Mouse (Mus musculus) layer of hippocampus, postnatal 14 days (tissue): ENCODE results near the gene Eaf1. TPM values are rescaled to one million over a fixed set of nuclear protein-coding genes. Genes with fewer than 3 reads are reported as not detected.

ENCODE experiments used
- DNase-seq, 2 experiments: peaks; one replicate each; pipeline ENCODE4 v3.0.0; 2021 to 2022; ENCODE audit warnings: low spot score in 2 of 2, mixed read lengths in 1 of 2
- total RNA-seq, 2 experiments: library from RNA; stranded (reverse); gene quantifications; 2 replicates each; pipeline ENCODE4 v1.2.3; 2021

Eaf1 gene
- total RNA-seq, 2 experiments from 2014 or later = 12.6 to 13.0 TPM

DNA sequence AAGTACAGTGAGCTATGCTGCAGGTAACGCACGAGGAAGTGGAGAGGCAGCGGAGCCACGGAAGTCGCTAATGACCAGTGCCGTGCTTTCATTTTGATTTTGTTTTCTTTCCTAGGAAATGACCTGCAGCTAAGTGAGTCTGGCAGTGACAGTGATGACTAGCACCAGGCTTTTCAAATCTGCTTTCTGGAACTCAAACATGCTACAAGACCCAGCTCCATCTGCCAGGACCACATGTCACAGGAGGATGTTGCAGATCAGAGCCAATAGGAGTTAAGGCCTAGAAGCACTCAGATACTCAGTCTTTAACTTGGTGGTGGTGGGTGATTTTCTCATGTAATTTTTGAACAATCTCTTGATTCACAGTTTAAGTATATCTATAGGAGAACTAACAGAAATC lies 12.3 kb downstream of the Eaf1 start:
- DNase-seq = peak; percentile 48 to 81

DNA sequence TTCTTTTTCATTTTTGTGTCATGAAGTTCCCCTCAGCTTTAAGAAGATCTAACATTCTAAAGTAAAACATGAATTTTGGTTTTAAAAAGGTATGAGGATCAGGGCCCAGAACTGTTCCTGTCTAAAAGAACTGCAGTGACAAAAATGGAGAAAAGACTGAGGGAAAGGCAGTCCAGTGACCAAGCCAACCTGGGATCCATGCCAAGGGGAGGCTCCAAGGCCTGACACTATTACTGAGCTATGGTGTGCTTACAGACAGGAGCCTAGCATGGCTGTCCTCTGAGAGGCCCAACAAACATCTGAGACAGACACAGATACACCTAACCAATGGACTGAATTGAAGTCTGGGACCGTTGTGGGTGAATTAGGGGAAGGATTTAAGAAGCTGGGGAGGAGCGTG lies 15.7 kb downstream of the Eaf1 start:
- no peak for DNase-seq

DNA sequence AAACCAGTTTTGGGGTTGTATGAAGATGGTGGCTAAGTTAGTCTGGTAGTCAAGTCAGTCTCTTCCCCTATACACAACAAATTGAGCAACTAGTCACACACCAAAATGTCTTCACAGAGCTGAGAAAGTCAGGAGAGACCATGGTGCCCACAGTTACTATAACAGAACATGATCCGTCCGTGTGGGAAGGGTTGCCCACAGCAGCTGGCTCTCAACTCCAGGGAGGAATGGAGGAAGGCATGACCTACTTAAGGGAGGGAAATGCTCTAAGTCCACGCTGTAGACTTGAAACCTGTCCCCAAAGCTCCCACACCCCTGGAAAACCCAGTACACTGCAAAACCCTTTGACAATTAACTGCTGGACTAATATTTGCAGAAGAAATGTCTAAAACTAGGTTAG lies 16.1 kb downstream of the Eaf1 start:
- no peak for DNase-seq

DNA sequence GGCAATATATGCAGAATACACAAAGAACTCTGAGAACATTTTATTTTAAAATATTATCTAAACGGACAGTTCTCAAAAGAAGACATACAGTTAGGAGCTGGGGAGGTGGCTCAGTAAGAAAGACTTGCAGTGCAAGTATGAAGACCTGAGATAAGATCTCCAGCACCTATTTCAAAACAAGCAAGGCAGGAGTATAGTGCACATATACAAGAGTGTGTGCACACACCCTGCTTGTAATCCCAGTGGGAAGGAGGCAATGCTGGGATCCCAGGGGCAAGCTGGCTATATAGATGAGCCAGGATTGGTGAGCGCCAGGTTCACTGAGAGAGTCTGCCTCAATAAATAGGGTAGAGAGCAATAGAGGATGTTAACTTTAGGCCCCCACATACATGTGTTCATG lies 21.7 kb downstream of the Eaf1 start:
- no peak for DNase-seq

DNA sequence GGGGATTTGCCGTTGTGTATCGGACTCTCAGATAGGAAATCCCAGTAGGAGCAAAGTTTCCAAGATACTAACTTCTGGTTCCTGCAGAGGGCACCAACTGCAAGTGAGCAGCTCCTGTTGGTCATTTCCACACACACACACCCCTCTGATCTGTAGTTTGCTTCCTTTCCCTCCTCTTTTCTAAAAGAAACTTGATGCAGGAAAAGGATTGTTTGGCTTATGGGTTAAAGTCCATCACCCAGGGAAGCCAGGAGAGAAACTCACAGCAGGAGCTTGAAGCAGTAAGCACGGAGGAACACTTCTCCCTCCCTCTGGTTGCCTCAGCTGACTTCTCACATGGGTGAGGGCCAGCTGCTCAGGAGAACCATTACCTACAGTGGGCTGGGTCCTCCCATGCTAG lies 25.0 kb downstream of the Eaf1 start:
- DNase-seq = no peak

DNA sequence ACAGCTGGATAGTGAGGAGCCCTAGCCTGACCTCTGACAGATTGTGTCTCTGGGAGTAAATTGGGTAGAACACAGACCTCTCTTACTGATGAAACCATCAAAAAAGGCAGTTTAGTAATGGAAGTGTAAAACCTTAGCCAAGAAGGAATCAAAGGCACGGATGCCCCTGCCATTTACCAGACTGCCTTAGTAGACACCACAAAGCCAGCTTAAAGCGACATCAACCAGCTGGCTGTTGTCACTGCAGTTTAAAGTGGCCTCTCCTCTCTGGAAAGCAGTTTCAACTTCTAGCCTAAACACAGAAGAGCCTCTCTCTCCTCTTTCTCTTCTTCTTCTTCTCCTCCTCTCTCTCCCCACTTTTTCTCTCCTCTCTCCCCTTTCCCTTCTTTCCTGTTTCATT lies 27.1 kb downstream of the Eaf1 start:
- no peak for DNase-seq

DNA sequence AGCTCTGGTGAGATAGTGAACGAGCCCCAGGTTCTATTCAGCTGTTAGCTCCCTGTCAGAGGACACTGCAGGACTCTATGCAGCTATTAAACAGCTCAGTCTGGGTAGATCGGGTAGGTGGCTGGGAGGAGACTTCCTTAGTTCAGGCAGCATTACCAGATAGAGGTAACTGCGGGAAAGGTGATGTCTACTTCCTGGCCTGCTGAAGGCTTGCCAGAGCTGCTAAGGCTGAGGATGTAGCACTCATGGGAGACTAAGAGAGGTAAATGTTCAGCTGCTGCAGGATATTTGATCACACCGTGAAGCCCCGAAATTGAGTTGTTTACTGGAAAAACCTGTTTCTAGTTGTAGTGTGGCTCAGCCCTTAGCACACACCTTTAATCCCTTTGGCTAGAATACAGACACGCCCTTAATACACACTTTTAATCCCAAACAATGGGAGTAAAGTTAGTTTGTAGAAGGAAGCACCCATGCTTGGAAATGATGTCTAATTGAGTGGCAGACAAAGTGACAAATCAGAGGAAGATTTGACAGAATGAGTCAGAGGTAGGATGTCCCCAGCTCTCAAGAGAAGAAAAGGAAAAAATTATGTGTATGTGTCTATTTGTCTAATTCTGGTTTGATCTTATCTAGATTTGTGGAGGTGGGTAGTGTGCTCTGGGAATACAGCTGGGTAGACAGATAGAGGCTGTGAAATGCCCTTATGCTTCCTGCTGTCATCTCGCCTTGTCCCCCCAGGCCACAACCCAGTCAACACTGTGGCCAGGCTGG lies 31.0 kb downstream of the Eaf1 start:
- DNase-seq = no peak

DNA sequence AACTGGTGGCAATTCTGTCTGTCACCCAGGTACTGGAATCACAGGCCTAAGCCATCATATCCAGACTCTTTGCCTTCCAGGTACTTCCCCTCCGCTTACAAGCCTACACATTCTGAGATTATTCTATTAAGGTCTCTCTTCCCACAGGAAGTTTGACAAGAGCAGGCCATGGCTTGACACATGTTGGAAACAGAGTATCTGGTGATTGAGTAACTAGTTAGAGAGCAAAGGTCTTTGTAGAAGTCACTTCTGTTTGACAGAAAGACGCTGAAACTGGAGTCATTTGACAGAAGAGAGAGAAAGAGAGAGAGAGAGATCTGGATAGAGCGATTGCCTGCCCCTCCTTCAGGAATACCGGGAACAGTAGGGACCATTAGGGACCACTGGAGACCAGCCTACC lies 36.6 kb downstream of the Eaf1 start:
- DNase-seq = no peak

DNA sequence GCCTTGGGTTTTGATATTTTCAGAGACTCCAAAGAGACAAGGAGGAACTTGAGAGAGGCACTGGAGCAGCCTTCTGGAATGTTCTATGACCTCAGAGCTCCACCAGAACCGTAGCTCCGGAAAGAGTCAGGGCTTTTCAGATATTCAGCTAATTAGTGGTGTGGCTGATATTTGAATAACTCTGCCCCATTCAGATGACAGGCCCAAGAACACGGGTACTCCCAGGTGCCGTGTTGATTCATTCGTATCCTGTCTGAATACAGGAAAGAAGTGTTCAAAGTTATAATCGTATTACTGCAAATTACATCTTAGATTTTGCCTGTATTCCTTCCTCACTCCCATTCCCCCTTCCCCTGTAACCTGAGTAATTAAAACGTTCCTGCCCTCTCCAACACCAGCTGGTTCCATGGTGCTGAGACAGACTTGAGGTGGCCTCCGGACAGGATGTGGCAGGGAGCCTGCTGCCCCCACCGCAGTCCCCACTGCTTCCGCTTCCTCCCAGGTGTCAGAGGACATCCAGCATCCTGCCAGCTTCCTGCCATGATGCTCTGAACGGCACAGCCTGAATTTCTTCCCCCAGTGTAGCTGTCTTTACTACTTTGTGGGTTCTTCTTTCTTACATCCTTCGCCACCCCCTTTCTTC lies 37.4 kb downstream of the Eaf1 start:
- DNase-seq = no peak

DNA sequence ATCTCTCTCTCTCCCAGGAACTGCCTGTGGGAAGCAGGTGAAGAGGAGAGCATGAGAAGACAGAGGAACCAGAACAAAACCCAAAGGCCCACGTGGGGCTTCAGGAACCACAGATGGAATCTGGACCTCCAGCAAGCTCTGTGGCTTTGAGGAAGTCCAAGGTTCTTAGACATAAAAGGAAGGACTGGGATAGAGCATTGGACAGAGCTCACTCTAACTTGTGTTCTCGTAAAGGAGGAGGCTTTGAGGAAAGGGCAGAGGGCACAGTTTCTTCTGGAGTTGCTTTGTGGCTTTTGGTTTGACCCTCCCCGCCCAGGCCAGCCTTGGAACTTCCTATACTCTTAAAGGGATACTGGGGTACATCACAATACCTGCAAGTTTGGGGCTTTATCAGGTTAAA lies 38.5 kb downstream of the Eaf1 start:
- DNase-seq = no peak

DNA sequence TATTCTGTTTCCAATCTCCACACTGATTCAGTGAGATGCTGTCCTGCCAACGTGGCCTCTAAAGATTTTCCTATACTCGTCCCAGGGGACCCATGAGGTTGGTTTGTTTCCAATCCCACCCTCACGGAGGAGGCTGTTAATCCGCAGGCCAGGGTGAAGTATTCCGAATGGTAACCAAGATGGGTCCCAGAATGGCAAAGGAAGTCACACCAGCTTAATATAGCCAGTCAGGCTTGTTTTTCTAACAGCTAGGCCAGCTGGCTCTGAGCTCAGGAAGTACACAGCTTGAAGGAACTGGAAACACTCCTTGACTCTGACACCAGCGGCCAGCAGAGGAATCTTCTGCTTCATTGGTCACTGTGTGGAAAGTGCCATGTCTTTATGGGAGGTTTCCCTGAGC lies 43.1 kb downstream of the Eaf1 start:
- peak in 1 of 2 experiments; percentile 21 for DNase-seq

DNA sequence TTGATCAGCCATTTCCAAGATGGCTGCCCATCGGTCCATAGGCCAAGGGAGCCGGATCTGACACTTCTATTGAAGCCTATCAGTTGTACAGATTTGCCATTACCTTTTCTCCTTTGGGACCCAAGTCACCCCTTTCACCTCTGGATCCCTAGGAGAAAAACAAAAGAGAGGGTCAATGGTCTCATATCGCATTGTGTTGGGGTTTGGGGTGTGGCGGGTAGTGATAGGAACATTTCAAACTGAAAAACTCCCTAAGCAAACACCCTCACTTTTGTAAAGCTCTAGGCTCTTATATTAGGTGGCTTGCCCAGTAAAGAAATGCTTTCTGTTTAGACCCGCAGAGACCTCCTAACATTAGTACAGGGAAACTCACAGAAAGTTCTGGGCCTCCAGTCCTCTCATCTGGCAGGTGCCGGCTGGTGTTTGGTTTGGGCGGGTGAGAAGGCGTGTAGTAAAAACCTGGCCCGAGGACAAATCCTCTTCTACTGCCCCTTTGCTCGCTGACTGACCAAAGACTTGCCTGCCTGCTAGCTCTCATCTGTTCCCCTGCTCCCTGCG lies 49.8 kb downstream of the Eaf1 start:
- DNase-seq = no peak

DNA sequence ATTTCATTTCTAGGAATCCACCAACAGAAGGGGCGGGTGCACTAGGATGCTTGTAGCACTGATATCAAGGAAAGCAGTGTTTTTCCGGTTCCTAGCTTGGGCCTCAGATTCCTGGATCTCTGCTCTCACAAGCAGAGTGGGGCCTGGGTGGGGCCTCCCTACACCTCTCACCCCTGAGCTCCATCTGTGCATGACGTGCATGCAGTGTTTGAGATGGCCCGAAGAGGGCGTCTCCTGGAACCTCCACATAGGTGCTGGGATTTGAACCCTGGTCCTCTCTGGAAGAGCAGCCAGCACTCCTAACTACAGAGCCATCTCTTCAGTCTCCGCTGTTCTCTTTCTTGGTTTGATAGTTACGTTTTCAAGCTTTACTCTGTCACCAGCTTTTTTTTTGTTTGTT lies 60.8 kb downstream of the Eaf1 start:
- DNase-seq = no peak

DNA sequence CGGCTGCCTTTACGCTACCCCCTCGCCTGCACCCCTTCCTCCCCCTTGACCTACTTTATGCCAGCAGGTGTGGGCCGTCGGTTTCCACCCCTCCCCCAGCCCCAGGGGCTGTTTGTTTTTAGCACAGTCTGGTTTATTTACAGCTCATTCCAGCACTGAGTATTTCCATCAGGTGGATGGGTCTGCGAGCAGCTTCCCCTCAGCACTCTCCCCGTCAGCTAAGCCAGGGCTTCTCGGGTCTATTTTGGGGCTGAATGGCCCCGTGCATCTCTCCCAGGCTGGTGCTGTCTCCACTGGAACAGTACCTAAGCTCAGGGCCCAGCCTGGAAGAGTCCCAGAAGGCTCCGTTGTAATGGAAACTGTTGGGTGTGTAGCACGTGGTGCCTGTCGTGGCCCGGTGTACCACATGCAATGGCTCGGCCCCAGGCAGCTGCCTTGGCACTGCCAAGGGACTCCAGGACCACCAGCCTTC lies 61.8 kb downstream of the Eaf1 start:
- DNase-seq = no peak

DNA sequence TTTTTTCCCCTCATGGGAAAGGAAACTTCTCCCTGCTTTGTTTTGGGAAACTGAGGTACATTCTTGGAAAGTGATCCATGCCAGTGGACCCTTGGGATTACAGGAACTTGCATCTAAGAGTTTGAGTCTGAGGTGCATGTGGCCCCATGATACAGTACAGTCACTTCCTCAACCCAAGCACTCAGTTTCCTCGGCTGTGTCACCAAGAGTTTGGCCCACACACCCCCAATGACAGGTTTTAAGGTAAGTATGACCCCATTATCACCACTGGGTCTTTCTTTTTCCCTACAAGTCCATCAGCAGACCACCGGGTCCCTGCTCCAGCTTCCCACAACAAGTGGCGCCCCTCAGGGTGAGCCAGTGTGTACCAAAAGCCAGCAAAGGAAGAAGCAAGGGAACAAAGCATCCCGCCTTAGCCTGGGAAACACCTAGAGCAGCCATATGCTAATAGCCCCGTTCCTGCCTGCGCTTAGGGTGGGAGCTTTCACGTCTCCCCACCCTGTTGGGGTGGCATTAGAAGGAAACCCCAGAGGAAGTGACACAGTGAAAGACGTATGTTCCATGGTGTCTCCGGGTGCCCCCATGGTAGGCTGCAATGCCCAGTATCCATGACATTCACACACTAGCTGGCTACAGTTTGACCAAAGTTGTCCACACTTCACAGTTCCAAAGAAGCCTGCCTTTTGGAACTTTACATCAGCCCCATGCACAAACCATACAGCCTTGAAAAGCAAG lies 62.5 kb downstream of the Eaf1 start:
- DNase-seq = no peak

DNA sequence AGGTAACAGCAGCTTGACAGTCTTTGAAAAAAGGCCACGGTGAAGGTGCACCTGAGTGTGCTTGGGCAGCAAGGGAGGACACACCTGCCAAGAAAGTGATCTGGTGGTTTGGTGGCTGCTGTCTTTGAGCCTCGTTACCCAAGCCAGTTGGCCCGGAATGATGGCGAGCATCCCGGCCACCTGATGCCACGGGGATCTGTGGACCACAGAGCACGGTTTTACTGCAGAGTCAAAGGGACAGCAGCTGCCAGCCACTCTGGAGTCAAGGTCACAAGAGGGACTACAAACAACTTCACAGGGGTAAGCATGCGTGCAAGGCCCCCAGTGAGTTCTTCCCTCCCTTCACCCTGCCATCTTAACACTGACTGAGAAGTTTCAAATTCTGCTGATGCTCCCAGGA lies 63.1 kb downstream of the Eaf1 start:
- no peak for DNase-seq

DNA sequence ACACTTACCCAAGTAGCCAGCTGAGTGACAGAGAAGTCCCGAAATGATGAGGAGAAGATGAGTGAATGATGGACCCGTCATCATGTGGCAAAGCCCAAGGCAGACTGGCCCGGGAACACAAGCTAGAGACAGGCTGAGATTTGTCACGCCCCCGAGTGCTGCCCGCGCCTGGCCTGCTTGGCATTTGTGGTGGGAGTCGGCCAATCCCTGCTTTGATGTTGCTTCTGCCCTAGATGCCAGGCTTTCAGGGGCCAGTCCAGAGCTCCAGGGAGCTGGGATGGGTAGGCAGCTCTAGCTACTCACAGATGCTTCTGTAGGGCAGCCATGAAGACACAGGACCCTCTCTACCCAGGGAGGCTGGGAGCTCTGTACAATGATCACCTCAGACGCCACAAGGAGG lies 63.6 kb downstream of the Eaf1 start:
- no peak for DNase-seq

DNA sequence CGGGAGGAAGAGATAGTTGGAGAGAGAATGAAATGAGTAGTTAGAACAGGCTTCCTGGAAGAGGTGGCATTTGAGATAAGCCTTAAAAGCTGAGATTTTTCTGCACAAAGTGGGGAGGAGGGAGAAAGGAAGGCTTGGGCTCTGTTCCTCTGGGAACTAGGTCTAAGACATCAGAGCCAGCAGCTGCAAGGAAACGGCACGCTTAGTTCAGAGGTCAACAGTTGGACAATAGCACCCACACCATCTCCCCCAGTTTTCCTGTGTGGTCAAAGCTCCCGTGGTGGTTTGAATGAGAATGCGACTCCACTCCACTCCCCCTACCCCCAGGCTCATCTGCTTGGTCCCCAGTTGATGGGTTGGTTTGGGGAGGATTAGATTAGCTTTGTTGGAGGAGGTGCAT lies 65.0 kb downstream of the Eaf1 start:
- no peak for DNase-seq
